Mouse (Mus musculus) embryonic facial prominence, embryonic 11.5 days (tissue): Measurements from ENCODE around the gene Ttc9b. TPM values are rescaled to one million over a fixed set of nuclear protein-coding genes. Genes with fewer than 3 reads are reported as not detected.

Experiments used
- ATAC-seq: fragments of 200-750 bp; cut with Nextera tagmentation; replicated peaks from 2 replicates; pipeline ENCODE4 v1.8.0; 2017; ENCODE audit warnings: low read depth; ENCODE audit not compliant: insufficient number of reproducible peaks, low FRiP score, low TSS enrichment
- DNase-seq: peaks from one replicate; pipeline ENCODE4 v3.0.0-alpha.2; 2015; ENCODE audit warnings: low spot score
- H3K27ac ChIP-seq: fragments of 300-500 bp; sonication (generic); replicated peaks from 2 replicates; pipeline ENCODE4 v1.5.1; 2014; ENCODE audit warnings: mild to moderate bottlenecking, low read depth, low read length, control low read depth
- H3K27me3 ChIP-seq: fragments of 300-500 bp; sonication (generic); 2 replicates; pipeline ENCODE4 v1.6.1; 2014; ENCODE audit warnings: mild to moderate bottlenecking, low read length, moderate library complexity, mixed read lengths; ENCODE audit not compliant: control insufficient read depth, insufficient read depth
- H3K36me3 ChIP-seq: fragments of 300-500 bp; sonication (generic); replicated peaks from 2 replicates; pipeline ENCODE4 v1.6.1; 2014; ENCODE audit warnings: low read depth, mild to moderate bottlenecking, low read length, moderate library complexity, mixed read lengths; ENCODE audit not compliant: control insufficient read depth, insufficient read depth
- H3K4me1 ChIP-seq: fragments of 300-500 bp; sonication (generic); 2 replicates; pipeline ENCODE4 v1.6.1; 2014; ENCODE audit warnings: low read length, mixed read lengths; ENCODE audit not compliant: control insufficient read depth, insufficient read depth
- H3K4me2 ChIP-seq: fragments of 300-500 bp; sonication (generic); 2 replicates; pipeline ENCODE4 v1.6.1; 2014; ENCODE audit warnings: low read depth, mild to moderate bottlenecking, control low read depth, low read length, moderate library complexity
- H3K4me3 ChIP-seq: fragments of 300-500 bp; sonication (generic); 2 replicates; pipeline ENCODE4 v1.5.1; 2014; ENCODE audit warnings: low read depth, low read length, control low read depth
- H3K9ac ChIP-seq: fragments of 300-500 bp; sonication (generic); replicated peaks from 2 replicates; pipeline ENCODE4 v1.6.1; 2014; ENCODE audit warnings: mild to moderate bottlenecking, control low read depth, low read length
- H3K9me3 ChIP-seq: fragments of 300-500 bp; sonication (generic); replicated peaks from 2 replicates; pipeline ENCODE4 v1.6.1; 2016; ENCODE audit warnings: mild to moderate bottlenecking, low read length, inconsistent platforms, mixed read lengths; ENCODE audit not compliant: control insufficient read depth
- WGBS: fragments of 180-500 bp; shearing (Covaris S2); extraction: QIAGEN DNeasy Blood & Tissue Kit; methylation state at CpG from one replicate; pipeline ENCODE4 v1.1.7; 2014; 5-methylcytosine and 5-hydroxymethylcytosine counted together
- polyA plus RNA-seq: library from polyadenylated mRNA; unstranded; fragments of >200 nt; fragmentation: Nextera tagmentation; extraction: Ambion mirVana; gene quantifications from 2 replicates; pipeline ENCODE4 v1.2.1, GENCODE M21; 2014

Ttc9b gene
- polyA plus RNA-seq, 1 experiment from 2014 or later = 2.0 TPM

DNA sequence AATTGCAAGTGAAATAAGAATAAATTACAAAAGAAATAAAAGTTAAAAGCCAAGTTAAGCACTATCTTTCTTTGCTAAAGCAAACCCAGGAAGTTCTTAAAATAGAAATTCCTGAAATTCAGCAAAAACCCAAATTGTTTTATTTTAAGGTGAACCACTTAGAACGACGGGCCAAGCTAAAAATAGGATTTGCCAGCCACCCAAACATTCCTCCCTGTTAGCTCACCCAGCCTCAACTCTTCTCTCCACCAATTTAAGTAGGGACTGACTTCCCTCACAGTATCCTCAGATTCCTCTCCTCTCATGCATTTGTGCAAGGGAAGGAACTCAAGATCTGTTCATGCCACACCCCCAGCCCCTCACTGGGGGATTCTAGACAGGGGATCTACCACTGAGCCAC is 29.5 kb downstream of the Ttc9b start:
- Histone ChIP-seq H3K4me2 (no peak overlapping the region), H3K4me3 (no peak overlapping the region), H3K36me3 (no peaks in the 10 kb centered on the region), H3K9me3 (no peaks in the 10 kb centered on the region), H3K4me1 (peaks cover 1% of the 10 kb centered on the region; the same call in 1 of the 2 replicates), H3K9ac (no peak overlapping the region), H3K27me3 (no peaks in the 10 kb centered on the region), H3K27ac (no peak overlapping the region)
- ATAC-seq (no peak), DNase-seq (no peak)
- WGBS = 72% methylated on average over 2 of the region's 2 CpGs

DNA sequence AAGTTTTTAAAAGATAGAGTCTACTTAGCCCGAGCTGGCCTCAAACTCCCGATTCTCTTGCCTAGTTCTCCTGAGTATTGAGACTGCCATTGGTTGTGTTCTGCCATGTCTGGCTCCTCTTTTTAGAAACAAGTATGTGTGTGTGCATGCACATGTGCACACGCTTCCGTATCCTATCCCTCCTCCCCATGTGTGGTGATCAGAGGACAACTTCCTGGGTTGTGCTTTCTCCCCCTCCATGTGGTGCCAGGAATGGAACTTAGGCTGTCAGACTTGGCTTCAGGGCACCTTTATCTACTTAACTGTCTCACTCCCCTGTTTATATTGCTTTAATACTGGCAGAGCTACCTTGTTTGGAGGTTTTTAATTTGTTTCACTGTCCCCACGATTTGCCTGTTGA is 31.5 kb downstream of the Ttc9b start:
- H3K4me3 ChIP-seq = peak overlapping the region; percentile 9; the same call in 1 of the 2 replicates
- no peaks in the 10 kb centered on the region for H3K36me3 ChIP-seq
- no peaks in the 10 kb centered on the region for H3K27me3 ChIP-seq
- no peaks in the 10 kb centered on the region for H3K9me3 ChIP-seq
- no peak overlapping the region for H3K27ac ChIP-seq
- ATAC-seq (no peak), DNase-seq (no peak)
- peaks cover 2% of the 10 kb centered on the region; the same call in 1 of the 2 replicates for H3K4me1 ChIP-seq
- H3K9ac ChIP-seq = no peak overlapping the region
- no peak overlapping the region for H3K4me2 ChIP-seq
- WGBS = 41% methylated on average over 5 of the region's 5 CpGs

DNA sequence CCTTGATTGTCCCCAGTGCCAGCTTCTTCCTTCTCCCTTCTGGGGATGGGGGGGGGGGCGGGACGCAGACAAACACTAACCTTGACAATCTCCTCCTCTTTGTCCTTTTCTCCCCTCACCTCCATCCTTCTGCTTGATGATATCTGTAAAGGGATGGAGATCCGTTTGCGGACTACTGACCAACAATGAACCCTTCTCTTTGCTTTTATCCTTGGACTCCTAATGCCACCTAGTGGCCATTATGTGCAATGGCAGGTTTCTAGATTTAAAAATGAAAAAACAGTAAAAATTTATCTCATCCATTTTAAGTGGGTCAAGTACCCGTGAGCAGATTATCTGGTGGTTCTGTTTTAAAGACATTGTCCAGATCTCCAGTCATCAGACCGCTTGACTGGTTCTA is 32.0 kb downstream of the Ttc9b start:
- ATAC-seq (no peak), DNase-seq (peak; percentile 64)
- under 1% methylated on average over 6 of the region's 6 CpGs for WGBS
- no peaks in the 10 kb centered on the region for H3K36me3 ChIP-seq
- H3K4me2 ChIP-seq = 0 out of 2 replicates have a peak overlapping the region, but pooled peaks have one; percentile 16
- no peaks in the 10 kb centered on the region for H3K9me3 ChIP-seq
- peak overlapping the region; percentile 9; the same call in 1 of the 2 replicates for H3K4me3 ChIP-seq
- peaks cover 2% of the 10 kb centered on the region; the same call in 1 of the 2 replicates for H3K4me1 ChIP-seq
- H3K27ac ChIP-seq = no peak overlapping the region
- no peak overlapping the region for H3K9ac ChIP-seq
- H3K27me3 ChIP-seq = no peaks in the 10 kb centered on the region

DNA sequence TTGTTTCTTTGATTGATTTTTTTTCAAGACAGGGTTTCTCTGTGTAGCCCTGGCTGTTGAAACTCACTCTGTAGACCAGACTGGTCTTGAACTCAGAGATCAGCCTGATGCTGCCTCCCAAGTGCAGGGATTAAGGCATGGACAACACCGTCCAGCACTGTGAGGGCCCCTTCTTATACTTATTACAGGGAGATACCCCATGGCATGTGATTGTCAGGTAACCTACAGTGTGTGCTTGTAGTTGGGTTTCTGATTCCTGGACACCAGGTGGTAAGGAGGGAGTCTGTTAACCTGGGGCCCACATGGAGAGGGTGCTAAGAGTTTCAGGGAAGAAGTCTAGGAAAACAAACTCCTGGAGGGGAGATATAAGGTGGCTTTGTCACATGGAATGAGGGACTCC is 33.3 kb downstream of the Ttc9b start:
- no peak overlapping the region for H3K4me3 ChIP-seq
- no peaks in the 10 kb centered on the region for H3K27me3 ChIP-seq
- peaks cover 2% of the 10 kb centered on the region; the same call in 1 of the 2 replicates for H3K4me1 ChIP-seq
- no peak overlapping the region for H3K27ac ChIP-seq
- H3K4me2 ChIP-seq = no peak overlapping the region
- no peaks in the 10 kb centered on the region for H3K36me3 ChIP-seq
- H3K9ac ChIP-seq = no peak overlapping the region
- no peaks in the 10 kb centered on the region for H3K9me3 ChIP-seq
- DNase-seq (no peak), ATAC-seq (no peak)
- 82% methylated on average over 1 of the region's 1 CpGs for WGBS

DNA sequence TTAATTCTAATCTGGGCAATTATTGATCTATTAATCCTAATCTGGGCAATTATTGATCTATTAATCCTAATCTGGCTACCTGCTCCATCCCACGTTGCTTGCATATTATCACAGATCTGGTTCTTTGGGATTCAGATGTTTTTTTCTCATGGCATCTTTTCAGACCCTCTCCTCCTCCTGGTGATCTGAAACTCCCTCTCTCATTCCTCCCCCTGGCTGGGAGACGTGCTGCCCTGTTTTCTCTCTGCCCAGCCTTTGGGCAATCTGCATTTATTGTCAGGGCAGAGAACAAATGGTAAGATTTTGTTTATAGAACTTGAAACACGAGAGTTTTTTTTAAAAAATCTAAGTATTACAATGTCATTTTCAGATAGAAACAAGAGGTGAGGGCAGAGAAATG is 34.1 kb downstream of the Ttc9b start:
- Histone ChIP-seq H3K9me3 (no peaks in the 10 kb centered on the region), H3K9ac (peak overlapping the region; percentile 57; the same call in 1 of the 2 replicates), H3K27ac (no peak overlapping the region), H3K36me3 (no peaks in the 10 kb centered on the region), H3K4me2 (no peak overlapping the region), H3K4me1 (peaks cover 2% of the 10 kb centered on the region; the same call in 1 of the 2 replicates), H3K4me3 (no peak overlapping the region), H3K27me3 (no peaks in the 10 kb centered on the region)
- DNase-seq (no peak), ATAC-seq (no peak)
- 70% methylated on average over 3 of the region's 3 CpGs for WGBS

DNA sequence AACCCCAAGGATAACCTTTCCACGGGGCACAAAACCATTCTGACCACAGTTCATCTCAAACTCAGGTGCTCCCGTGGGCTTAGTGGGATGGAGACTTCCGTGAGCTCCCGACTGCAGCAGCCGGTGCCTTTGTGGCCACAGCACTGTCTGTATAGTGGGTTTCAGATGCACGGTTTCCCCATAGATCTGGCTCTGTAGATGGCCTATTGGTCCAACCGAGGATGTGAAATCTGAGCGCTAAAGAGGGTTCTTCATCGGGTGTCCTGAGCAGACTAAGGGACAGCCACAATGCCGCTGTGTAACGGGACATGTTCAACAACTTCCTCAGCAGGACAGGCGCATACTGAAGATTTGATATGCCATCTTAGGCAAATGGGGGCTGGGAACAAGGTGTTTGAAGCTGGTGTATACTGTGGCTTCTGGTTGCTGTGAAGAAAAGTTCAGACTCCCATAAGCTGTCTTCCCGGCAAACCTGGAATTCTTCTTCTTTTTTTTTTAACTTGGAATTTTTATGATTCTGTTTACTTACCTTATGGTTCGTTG is 34.6 kb downstream of the Ttc9b start:
- H3K4me1 ChIP-seq = peaks cover 2% of the 10 kb centered on the region; the same call in 1 of the 2 replicates
- H3K27ac ChIP-seq = no peak overlapping the region
- H3K4me2 ChIP-seq = peak overlapping the region; percentile 50
- no peaks in the 10 kb centered on the region for H3K9me3 ChIP-seq
- peak overlapping the region; percentile 57 for H3K9ac ChIP-seq
- H3K27me3 ChIP-seq = no peaks in the 10 kb centered on the region
- DNase-seq (peak; percentile 5), ATAC-seq (no peak)
- no peaks in the 10 kb centered on the region for H3K36me3 ChIP-seq
- H3K4me3 ChIP-seq = peak overlapping the region; percentile 46
- WGBS = 41% methylated on average over 14 of the region's 14 CpGs

DNA sequence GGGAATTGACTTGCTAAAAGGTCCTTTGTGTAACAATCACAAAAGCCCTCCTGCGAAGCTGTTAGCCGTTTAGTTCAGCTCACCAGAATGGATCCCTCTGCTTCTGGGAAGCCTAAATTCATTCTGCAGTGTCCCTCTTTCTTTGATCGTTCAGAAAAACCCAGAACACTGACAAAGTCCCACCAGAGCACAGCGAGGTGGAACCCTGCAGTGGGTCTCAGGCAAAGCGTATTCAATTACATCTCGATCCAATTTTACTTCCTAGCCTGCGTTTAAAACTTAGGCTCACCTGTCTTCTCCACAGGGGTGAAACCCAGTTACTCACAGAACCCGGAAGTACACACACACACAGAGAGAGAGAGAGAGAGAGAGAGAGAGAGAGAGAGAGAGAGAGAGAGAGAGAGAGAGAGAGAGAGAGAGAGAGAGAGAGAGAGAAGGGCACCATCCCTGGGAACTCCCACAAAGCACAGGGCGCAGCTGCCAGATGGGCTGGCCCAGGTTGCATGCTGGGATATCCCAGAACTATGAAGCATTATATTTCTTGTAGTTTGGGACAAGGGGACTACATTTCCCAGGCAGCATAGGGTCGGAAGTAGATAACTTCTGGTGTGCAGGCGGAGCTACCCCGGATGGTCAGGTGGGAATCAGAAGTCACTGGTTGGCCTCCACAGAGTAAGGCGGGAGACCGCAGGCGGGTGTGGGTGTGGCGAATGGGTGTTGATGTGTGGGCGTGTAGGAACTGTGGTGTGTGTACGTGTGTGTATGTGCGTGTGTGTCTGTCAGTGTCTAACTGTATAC is 35.3 kb downstream of the Ttc9b start, which contains the start of gene Zfp607b:
TSS of gene Zfp607b (plus strand) at position 526 of the 798 bp plus-strand sequence.
- peak; percentile 96 for DNase-seq
- ATAC-seq = peak; percentile 99
- H3K4me1 ChIP-seq = peaks cover 2% of the 10 kb centered on the region; the same call in 1 of the 2 replicates
- no peaks in the 10 kb centered on the region for H3K9me3 ChIP-seq
- peak within 1 kb of the TSS; percentile 46 for H3K4me3 ChIP-seq
- peak within 1 kb of the TSS; percentile 58 for H3K4me2 ChIP-seq
- no peak within 1 kb of the TSS; the same call in 1 of the 2 replicates for H3K27ac ChIP-seq
- peak within 1 kb of the TSS; percentile 57 for H3K9ac ChIP-seq
- no peaks in the 10 kb centered on the region for H3K36me3 ChIP-seq
- H3K27me3 ChIP-seq = no peaks in the 10 kb centered on the region
- WGBS = 1% methylated on average over 19 of the region's 19 CpGs

DNA sequence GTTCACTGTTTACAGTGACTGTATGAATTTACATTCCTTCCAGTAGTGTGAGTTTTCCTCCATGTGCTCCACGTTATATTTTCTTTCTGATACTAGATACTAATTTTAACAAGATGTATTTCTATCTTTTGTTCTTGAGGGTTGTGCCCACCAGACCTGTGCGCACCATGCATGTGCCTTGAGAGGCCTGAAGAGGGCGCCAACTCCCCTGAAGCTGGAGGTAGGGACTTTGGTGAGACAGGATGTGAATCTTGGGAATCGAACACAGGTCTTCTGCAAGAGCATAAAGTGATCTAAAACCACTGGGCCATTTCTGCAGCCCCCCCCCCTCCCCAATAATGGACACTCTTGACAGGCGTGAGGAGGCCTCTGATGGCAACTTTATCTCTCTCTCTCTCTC is 37.4 kb downstream of the Ttc9b start:
- peaks cover 2% of the 10 kb centered on the region; the same call in 1 of the 2 replicates for H3K4me1 ChIP-seq
- no peak overlapping the region for H3K4me2 ChIP-seq
- H3K4me3 ChIP-seq = no peak overlapping the region
- WGBS = 35% methylated on average over 5 of the region's 5 CpGs
- DNase-seq = peak; percentile 57
- no peak overlapping the region for H3K9ac ChIP-seq
- H3K36me3 ChIP-seq = no peaks in the 10 kb centered on the region
- no peaks in the 10 kb centered on the region for H3K27me3 ChIP-seq
- no peak for ATAC-seq
- H3K9me3 ChIP-seq = no peaks in the 10 kb centered on the region
- H3K27ac ChIP-seq = no peak overlapping the region
